Mouse (Mus musculus): ENCODE data around the gene Eif3d. TPM values are rescaled to one million over a fixed set of nuclear protein-coding genes. Genes with fewer than 3 reads are reported as not detected.

Eif3d gene
- total RNA-seq, 2 experiments from 2014 or later = 313 to 357 TPM

- no peak for ATAC-seq (replicated peaks; ENCODE audit: low FRiP score, low TSS enrichment, poor library complexity, severe bottlenecking)
Measured at GRCm38 (mm10) chr15:77923267-77924035, 47.2 kb downstream of the Eif3d start.

GRCm38 (mm10) chr15:77922710-77923109, 47.9 kb downstream of the Eif3d start:
- no peak for ATAC-seq (replicated peaks; ENCODE audit: low FRiP score, low TSS enrichment, poor library complexity, severe bottlenecking)

DNA sequence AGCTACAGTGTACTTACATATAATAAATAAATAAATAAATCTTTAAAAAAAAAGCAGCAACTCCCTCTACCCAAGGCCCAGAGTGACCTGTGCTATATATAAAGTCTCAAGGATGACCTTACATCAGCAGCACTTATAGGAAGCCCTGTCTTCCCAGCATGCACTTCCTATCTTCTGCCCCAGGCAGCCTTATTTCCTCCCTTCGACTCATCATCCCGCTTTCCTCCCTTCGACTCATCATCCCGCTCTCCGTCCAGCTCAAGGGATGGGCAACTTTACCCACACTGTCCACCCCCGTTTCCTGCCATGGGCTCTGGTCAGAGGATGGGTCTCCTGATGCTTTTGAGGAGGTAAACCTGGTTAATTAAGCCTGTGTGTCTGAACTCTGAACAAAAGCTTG, 49.0 kb downstream of the Eif3d start:
- no peak for ATAC-seq (replicated peaks; ENCODE audit: low FRiP score, low TSS enrichment, poor library complexity, severe bottlenecking)

- ATAC-seq (replicated peaks; ENCODE audit: low FRiP score, low TSS enrichment, poor library complexity, severe bottlenecking) = peak; percentile 45
Measured at GRCm38 (mm10) chr15:77920511-77921462, 49.8 kb downstream of the Eif3d start.

GRCm38 (mm10) chr15:77919441-77919840, 51.2 kb downstream of the Eif3d start:
- no peak for ATAC-seq (replicated peaks; ENCODE audit: low FRiP score, low TSS enrichment, poor library complexity, severe bottlenecking)

GRCm38 (mm10) chr15:77916851-77917544, 53.6 kb downstream of the Eif3d start:
- ATAC-seq (replicated peaks; ENCODE audit: low FRiP score, low TSS enrichment, poor library complexity, severe bottlenecking) = peak; percentile 63

- ATAC-seq (replicated peaks; ENCODE audit: low FRiP score, low TSS enrichment, poor library complexity, severe bottlenecking) = no peak
Measured at GRCm38 (mm10) chr15:77915287-77915686, 55.3 kb downstream of the Eif3d start.

DNA sequence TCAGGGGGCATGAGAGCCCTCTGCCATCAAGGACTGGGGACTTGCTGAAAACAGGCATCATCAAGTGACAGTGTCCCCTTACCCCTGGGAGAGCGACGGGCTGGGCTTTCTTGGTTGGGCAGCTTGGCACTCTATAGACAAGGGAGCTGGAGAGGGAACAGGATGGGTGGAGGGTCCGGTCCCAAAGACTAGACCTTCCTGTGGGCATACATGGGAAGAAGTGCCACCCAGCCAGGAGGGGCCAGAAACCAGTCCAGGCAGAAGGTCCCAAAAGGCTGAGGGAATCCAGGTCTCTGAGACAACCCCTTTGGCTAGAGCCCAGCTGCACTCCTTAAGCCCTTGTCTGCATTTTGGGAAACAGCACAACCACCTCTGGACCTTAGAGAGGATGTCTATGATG, 56.1 kb downstream of the Eif3d start:
- ATAC-seq (replicated peaks; ENCODE audit: low FRiP score, low TSS enrichment, poor library complexity, severe bottlenecking) = no peak

DNA sequence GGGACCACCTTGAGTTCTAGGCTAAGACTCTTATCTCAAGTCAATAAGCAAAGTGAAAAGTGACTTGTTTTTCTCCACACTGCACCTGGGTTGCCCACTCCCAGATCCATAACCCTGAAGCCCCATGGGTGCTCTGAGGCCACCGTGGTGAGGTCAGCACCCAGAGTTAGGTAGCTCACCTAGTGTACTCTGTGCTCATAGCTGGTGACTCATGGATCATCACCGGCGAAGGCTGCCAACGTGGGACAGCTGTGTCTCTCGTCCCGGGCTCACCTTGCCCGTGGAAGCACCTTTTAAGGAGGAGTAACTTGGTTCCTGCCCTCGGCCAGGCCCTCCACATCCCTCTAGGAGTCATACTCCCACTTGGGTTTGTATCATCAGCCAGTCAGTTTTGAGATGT, 57.6 kb downstream of the Eif3d start:
- no peak for ATAC-seq (replicated peaks; ENCODE audit: low FRiP score, low TSS enrichment, poor library complexity, severe bottlenecking)

DNA sequence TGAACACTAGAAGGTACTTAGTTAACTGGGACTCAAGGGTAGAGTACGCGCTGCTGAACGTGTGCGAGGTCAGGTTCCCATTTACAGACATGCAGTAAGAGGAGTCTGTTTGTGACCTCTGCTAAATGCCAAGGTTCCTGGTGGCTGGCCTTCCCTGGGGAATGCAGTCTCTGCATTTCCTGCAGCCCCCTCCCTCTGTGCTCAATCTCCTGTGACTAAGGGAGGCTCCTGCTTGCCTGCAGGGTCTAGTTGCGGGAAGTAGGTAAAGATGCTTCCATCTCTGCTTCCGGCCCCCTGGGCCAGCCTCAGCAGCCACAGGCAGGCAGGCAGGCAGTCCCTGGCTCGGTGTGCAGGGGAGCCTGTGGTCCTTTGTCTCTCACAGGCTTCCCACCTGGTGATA, 58.0 kb downstream of the Eif3d start:
- ATAC-seq (replicated peaks; ENCODE audit: low FRiP score, low TSS enrichment, poor library complexity, severe bottlenecking) = no peak

DNA sequence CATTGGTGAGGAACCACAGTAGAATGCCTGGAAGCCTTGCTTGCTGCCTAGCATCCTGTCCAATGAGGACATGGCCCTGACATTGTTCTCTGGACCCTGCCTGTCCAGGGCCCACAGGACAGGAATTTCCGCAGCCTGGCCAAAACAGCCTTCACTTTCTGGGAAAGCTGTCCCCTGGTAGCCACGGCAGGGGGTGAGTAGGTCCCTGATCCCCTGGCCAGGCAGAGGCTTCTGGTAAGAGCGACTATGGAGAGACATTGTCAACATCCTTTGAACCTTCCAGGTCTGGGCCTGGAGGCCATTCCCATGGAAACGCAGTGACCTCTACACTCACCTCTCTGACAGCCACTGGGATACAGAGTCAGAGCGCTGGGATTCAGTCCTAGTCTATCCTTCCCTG, 58.6 kb downstream of the Eif3d start:
- no peak for ATAC-seq (replicated peaks; ENCODE audit: low FRiP score, low TSS enrichment, poor library complexity, severe bottlenecking)

DNA sequence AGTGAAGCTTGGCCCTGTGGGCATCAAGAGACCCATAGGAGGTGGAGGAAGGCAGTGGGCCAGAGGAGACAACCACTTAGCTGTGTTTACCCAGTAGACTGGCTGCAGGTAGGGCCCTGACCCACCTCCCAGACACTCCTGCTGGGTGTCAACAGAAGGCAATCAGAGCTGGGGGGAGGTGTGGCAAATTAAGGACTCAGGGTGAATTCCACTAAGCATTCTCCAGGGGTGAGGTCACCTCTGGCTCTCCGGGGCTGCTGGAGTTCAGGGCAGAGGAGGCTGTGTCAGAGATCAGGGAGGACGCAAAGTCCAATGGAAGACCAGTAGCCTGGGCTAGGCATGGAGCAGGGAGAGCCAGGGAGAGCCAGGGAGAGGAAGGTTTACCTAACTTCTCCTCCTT, 59.5 kb downstream of the Eif3d start:
- no peak for ATAC-seq (replicated peaks; ENCODE audit: low FRiP score, low TSS enrichment, poor library complexity, severe bottlenecking)

Other genes with a start within 250 kb of the Eif3d start
- not detected in 2 replicates for gene Apol9b, start 241.8 kb downstream of the Eif3d start, total RNA-seq (2014; fragmentation: Nextera tagmentation)
- gene Apol9b, start 241.8 kb downstream of the Eif3d start, total RNA-seq (2017) = 0.38 TPM in 1 of 2 replicates, not detected in the other
- 3.8 and 5.5 TPM in 2 replicates for gene Apol8, start 213.8 kb downstream of the Eif3d start, total RNA-seq (2014; fragmentation: Nextera tagmentation)
- 1.4 and 1.6 TPM in 2 replicates for gene Apol8, start 213.8 kb downstream of the Eif3d start, total RNA-seq (2017)
- 98.3 and 144 TPM in 2 replicates for gene Myh9, start 128.6 kb downstream of the Eif3d start, total RNA-seq (2014; fragmentation: Nextera tagmentation)
- 195 and 198 TPM in 2 replicates for gene Myh9, start 128.6 kb downstream of the Eif3d start, total RNA-seq (2017)
- gene Txn2, start 41.8 kb downstream of the Eif3d start, total RNA-seq (2014; fragmentation: Nextera tagmentation) = 335 and 427 TPM in 2 replicates
- 80.6 and 101 TPM in 2 replicates for gene Txn2, start 41.8 kb downstream of the Eif3d start, total RNA-seq (2017)
- 8.0 and 9.6 TPM in 2 replicates for gene Foxred2, start 14.1 kb downstream of the Eif3d start, total RNA-seq (2014; fragmentation: Nextera tagmentation)
- 5.4 and 9.3 TPM in 2 replicates for gene Foxred2, start 14.1 kb downstream of the Eif3d start, total RNA-seq (2017)
- gene Cacng2, start 149.2 kb upstream of the Eif3d start, total RNA-seq (2014; fragmentation: Nextera tagmentation) = not detected in 2 replicates
- gene Cacng2, start 149.2 kb upstream of the Eif3d start, total RNA-seq (2017) = not detected in 2 replicates
- 50.0 and 53.9 TPM in 2 replicates for gene Ift27, start 203.3 kb upstream of the Eif3d start, total RNA-seq (2014; fragmentation: Nextera tagmentation)
- 4.7 and 14.0 TPM in 2 replicates for gene Ift27, start 203.3 kb upstream of the Eif3d start, total RNA-seq (2017)
- gene Pvalb, start 235.6 kb upstream of the Eif3d start, total RNA-seq (2014; fragmentation: Nextera tagmentation) = not detected in 2 replicates
- gene Pvalb, start 235.6 kb upstream of the Eif3d start, total RNA-seq (2017) = not detected in 2 replicates

Data from megakaryocyte-erythroid progenitor cell, adult 5-6 weeks (primary cell).